Mouse (Mus musculus) lung, embryonic 16.5 days (tissue): ENCODE measurements around the gene Zbtb9. TPM values are rescaled to one million over a fixed set of nuclear protein-coding genes. Genes with fewer than 3 reads are reported as not detected.
A peak's percentile ranks its signal among the peaks of the same experiment; 100 is the strongest.

Source experiments
- ATAC-seq: fragments of 200-750 bp; cut with Nextera tagmentation; 2 replicates; pipeline ENCODE4 v1.8.0; 2017; ENCODE audit warnings: low read depth, mild to moderate bottlenecking, moderate library complexity
- H3K27ac ChIP-seq: fragments of 300-500 bp; sonication (generic); 2 replicates; pipeline ENCODE4 v1.5.1; 2014; ENCODE audit warnings: mild to moderate bottlenecking, control low read depth, low read length
- H3K27me3 ChIP-seq: fragments of 300-500 bp; sonication (generic); 2 replicates; pipeline ENCODE4 v1.6.1; 2014; ENCODE audit warnings: low read depth, low read length, mixed read lengths; ENCODE audit not compliant: control insufficient read depth, insufficient read depth
- H3K36me3 ChIP-seq: fragments of 300-500 bp; sonication (generic); 2 replicates; pipeline ENCODE4 v1.6.1; 2014; ENCODE audit warnings: low read length; ENCODE audit not compliant: control insufficient read depth, insufficient read depth
- H3K4me1 ChIP-seq: fragments of 300-500 bp; sonication (generic); replicated peaks from 2 replicates; pipeline ENCODE4 v1.6.1; 2014; ENCODE audit warnings: low read length, mixed read lengths; ENCODE audit not compliant: control insufficient read depth, insufficient read depth
- H3K4me2 ChIP-seq: fragments of 300-500 bp; sonication (generic); 2 replicates; pipeline ENCODE4 v1.6.1; 2014; ENCODE audit warnings: low read depth, low read length, control low read depth
- H3K4me3 ChIP-seq: fragments of 300-500 bp; sonication (generic); 2 replicates; pipeline ENCODE4 v1.5.1; 2014; ENCODE audit warnings: mild to moderate bottlenecking, low read length, control low read depth
- H3K9ac ChIP-seq: fragments of 300-500 bp; sonication (generic); 2 replicates; pipeline ENCODE4 v1.6.1; 2014; ENCODE audit warnings: low read length, control low read depth
- H3K9me3 ChIP-seq: fragments of 300-500 bp; sonication (generic); 2 replicates; pipeline ENCODE4 v1.6.1; 2016; ENCODE audit warnings: low read length; ENCODE audit not compliant: control insufficient read depth
- WGBS: fragments of 180-500 bp; shearing (Covaris S2); extraction: QIAGEN DNeasy Blood & Tissue Kit; methylation state at CpG from one replicate; pipeline ENCODE4 v1.1.7; 2014; 5-methylcytosine and 5-hydroxymethylcytosine counted together
- microRNA-seq: library from miRNA; unstranded; fragments of <30 nt; microRNA quantifications from one replicate; pipeline ENCODE4, GENCODE M21; 2016
- polyA plus RNA-seq: library from polyadenylated mRNA; unstranded; fragments of >200 nt; fragmentation: Nextera tagmentation; extraction: Ambion mirVana; gene quantifications from 2 replicates; pipeline ENCODE4 v1.2.1, GENCODE M21; 2015

The Zbtb9 gene
- polyA plus RNA-seq, 1 experiment from 2014 or later = 17.1 TPM

DNA sequence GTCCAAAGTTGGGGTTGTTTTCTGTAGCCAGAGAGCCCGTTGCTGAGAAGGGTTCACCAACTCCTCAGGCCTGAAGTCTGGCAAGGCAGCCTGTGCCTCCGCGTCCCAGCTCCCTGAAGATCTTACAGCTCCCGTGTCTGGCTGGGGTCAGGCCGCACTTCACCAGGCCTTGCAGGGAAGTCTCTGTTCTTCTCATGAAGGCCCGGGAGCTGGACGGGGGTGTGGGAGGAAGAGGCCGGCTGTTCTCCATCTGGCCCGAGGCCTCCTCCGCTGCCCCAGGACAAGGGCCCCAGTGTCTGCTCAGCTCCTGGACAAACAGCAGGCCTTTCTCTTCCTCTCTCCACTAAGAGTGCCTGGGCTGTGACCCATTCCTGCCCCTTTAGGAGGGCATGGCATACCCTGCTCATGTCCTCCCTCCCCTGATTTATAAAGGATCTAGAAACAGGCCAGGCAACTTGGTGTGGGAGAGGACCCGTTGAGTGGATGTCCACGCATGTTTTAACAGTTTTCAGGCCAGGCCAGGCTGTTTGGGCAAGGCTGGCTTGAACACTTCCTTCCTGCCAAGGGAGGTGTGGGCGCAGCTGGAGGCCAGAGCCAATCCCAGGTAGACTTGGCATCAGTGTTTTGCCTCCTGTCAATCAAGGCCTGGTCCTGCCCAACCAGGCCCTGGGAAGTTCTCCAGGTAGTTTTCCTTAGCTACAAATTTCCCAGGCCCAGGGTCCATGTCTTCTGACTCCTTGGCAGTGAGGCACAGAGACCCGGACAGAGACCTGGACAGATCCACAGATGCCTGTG lies 75.7 kb downstream of the Zbtb9 start:
- H3K4me2 ChIP-seq = no peak overlapping the region
- peak overlapping the region; percentile 61 for H3K27ac ChIP-seq
- H3K36me3 ChIP-seq = no peaks in the 10 kb centered on the region
- H3K4me3 ChIP-seq = no peak overlapping the region
- peak overlapping the region; percentile 52 for H3K9ac ChIP-seq
- peak; percentile 26; the same call in 1 of the 2 replicates for ATAC-seq
- H3K27me3 ChIP-seq = no peaks in the 10 kb centered on the region
- 40% methylated on average over 14 of the region's 14 CpGs for WGBS
- no peaks in the 10 kb centered on the region for H3K9me3 ChIP-seq
- peaks cover 11% of the 10 kb centered on the region; the same call in 1 of the 2 replicates for H3K4me1 ChIP-seq

DNA sequence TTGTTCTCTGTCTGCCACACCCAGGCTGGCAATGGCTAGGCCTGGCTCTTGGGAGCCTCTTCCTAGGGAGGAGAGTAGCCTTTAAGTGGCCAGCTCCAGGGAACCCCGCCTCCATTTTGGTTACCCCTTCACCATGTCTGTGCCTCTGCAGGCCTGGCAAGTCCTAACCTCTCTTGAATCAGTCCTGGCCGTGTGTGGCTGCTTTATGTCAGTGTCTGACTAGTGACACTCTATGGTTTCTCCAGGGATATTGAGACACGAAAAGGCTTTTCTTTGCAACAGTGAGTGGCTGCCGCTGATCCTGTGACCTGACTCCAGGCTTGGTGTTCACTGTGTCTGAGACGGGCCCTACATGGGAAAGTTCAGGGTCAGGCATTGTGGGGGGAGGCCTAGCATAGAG lies 77.9 kb downstream of the Zbtb9 start:
- peaks cover 13% of the 10 kb centered on the region; the same call in 1 of the 2 replicates for H3K4me1 ChIP-seq
- no peak overlapping the region for H3K27ac ChIP-seq
- H3K4me3 ChIP-seq = no peak overlapping the region
- H3K9ac ChIP-seq = no peak overlapping the region
- WGBS = 60% methylated on average over 5 of the region's 5 CpGs
- no peaks in the 10 kb centered on the region for H3K36me3 ChIP-seq
- no peak for ATAC-seq
- no peak overlapping the region for H3K4me2 ChIP-seq
- no peaks in the 10 kb centered on the region for H3K27me3 ChIP-seq
- no peaks in the 10 kb centered on the region for H3K9me3 ChIP-seq

DNA sequence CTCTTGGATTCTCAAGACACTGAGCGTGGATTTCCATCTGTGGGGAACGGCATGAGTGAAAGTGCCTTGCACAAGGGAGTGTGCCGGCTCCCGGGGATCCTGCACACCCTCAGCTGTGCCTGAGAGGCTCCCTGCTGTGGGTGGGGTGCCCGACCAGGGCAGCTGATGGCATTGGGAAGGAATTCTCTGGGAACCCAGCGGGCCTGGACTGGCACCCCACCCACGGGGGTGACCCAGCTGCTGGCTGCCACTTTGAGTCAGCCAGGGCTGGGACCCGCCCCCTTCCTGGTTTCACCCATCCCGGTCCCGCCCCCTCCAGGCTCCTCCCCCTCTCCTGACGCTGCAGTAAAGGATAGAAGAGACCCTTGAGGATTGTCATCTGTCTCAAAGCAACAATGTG lies 78.5 kb downstream of the Zbtb9 start:
- Histone ChIP-seq H3K27ac (no peak overlapping the region), H3K36me3 (no peaks in the 10 kb centered on the region), H3K9ac (no peak overlapping the region), H3K4me2 (peak overlapping the region; percentile 45), H3K4me3 (no peak overlapping the region), H3K9me3 (no peaks in the 10 kb centered on the region), H3K27me3 (no peaks in the 10 kb centered on the region), H3K4me1 (peaks cover 14% of the 10 kb centered on the region; the same call in 1 of the 2 replicates)
- WGBS = 23% methylated on average over 11 of the region's 11 CpGs
- peak; percentile 24; the same call in 1 of the 2 replicates for ATAC-seq

DNA sequence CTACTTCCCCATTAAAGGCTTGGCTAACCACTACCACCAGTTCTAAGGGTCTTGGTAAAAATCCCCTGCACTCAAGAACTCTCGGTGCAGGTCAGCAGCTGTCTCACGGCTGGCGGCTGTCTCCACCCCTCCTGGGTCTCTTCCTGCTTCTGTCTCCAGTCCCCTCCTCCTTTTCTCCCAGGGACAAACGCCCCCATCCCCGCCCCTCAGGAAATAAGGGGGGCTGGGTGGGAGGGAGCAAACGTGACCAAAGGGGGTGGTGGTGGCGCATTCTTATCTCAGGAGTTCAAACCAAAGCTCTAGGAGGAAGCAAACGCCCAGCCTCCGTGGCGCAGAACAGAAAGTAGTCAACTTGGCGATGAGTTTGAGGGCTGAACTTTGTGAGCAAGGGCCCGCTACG lies 83.2 kb downstream of the Zbtb9 start:
- Histone ChIP-seq H3K9me3 (no peaks in the 10 kb centered on the region), H3K36me3 (no peaks in the 10 kb centered on the region), H3K4me1 (peaks cover 32% of the 10 kb centered on the region), H3K27ac (peak overlapping the region; percentile 98), H3K27me3 (peaks cover 3% of the 10 kb centered on the region; the same call in 1 of the 2 replicates), H3K9ac (peak overlapping the region; percentile 84), H3K4me3 (peak overlapping the region; percentile 81), H3K4me2 (peak overlapping the region; percentile 99)
- peak; percentile 82 for ATAC-seq
- under 1% methylated on average over 13 of the region's 13 CpGs for WGBS

DNA sequence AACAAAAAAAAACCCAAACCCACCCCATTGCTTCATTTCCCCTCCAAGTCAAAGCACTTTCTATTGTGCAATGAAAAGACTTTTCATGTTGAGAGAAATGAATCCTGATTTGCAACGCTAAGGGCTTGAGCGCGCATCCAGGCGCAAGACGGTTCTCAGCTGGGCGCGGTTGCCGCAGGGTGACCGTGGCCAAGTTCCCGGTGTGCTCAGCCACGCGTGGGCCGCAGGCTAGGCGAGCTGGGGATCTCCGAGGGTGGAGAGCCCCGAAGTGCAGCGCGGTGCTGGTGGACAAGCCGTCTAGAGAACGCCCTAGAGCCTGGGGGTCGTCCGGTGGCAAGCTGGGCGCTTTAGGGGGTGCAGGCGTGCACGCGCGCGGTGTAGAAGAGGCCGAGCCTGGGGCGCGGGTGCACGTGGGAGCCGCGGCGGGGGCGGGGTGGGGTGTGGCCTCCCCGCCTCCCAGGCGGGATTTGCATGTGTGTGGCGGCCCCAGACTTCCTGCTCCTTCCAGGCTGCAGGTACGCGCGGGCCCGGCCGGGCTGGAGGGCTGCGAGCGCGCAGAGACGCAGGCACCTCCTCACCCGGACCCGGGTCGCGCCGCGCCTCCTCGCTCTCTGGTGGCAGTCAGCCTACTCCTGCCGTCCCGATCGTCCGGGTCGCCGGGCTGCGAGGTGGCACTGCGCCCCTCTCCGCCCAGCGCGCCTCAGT lies 84.0 kb downstream of the Zbtb9 start, which contains the start of gene Itpr3:
Gene Itpr3, plus strand, starts transcription at position 493 of the 705 bp plus-strand sequence.
- Histone ChIP-seq H3K27ac (peak within 1 kb of the TSS; percentile 98), H3K4me2 (peak within 1 kb of the TSS; percentile 99), H3K9ac (peak within 1 kb of the TSS; percentile 84), H3K4me3 (peak within 1 kb of the TSS; percentile 81), H3K4me1 (peaks cover 29% of the 10 kb centered on the region), H3K9me3 (0 out of 2 replicates have a peak, but pooled peaks cover 3% of the 10 kb centered on the region), H3K27me3 (peaks cover 3% of the 10 kb centered on the region; the same call in 1 of the 2 replicates), H3K36me3 (no peaks in the 10 kb centered on the region)
- peak; percentile 83 for ATAC-seq
- WGBS = under 1% methylated on average over 57 of the region's 66 CpGs

DNA sequence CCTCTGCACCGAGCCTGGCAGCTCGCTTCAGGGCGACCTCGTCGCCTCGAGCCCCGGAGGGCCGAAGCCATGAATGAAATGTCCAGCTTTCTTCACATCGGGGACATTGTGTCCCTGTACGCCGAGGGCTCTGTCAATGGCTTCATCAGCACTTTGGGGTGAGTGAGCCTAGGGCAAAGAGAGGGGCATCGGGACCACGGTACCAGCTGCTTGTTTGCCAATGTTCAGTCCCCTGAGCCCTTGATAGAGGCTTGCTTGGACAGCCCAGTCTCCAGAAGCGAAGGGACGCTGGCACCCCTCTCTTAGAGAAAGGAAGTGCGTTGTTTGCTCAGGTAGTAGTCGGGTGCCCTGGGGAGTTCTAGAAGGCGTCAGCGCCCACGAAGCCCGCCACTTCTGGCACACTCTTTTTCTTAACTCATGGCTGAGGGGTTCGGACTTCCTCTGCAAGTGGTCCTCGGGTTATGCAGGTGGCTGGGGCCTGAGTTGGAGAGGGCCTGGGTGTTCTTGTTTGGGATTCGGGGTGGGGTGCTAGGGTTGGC lies 84.6 kb downstream of the Zbtb9 start:
- peaks cover 3% of the 10 kb centered on the region; the same call in 1 of the 2 replicates for H3K27me3 ChIP-seq
- peak; percentile 8; the same call in 1 of the 2 replicates for ATAC-seq
- H3K4me2 ChIP-seq = peak overlapping the region; percentile 99
- 2% methylated on average over 24 of the region's 24 CpGs for WGBS
- H3K9me3 ChIP-seq = 0 out of 2 replicates have a peak, but pooled peaks cover 3% of the 10 kb centered on the region
- H3K9ac ChIP-seq = peak overlapping the region; percentile 84
- no peaks in the 10 kb centered on the region for H3K36me3 ChIP-seq
- H3K4me3 ChIP-seq = peak overlapping the region; percentile 81
- H3K4me1 ChIP-seq = peaks cover 28% of the 10 kb centered on the region
- H3K27ac ChIP-seq = peak overlapping the region; percentile 98

Small RNAs within 50 kb of the gene (microRNA-seq; reads per million reads assigned to microRNA genes)
- gene Mir3083 = not detected
- 0.99 reads per million for gene Mir6968

Other genes with a start within 250 kb of the Zbtb9 start
- 45.2 and 47.7 TPM in 2 replicates for gene Bnip1, start 192.1 kb upstream of the Zbtb9 start, polyA plus RNA-seq
- 1.6 and 2.9 TPM in 2 replicates for gene Nkx2-5, start 128.2 kb upstream of the Zbtb9 start, polyA plus RNA-seq
- gene Kifc5b, start 56.1 kb upstream of the Zbtb9 start, polyA plus RNA-seq = 9.0 and 12.9 TPM in 2 replicates
- 9.7 and 10.0 TPM in 2 replicates for gene Phf1, start 40.1 kb upstream of the Zbtb9 start, polyA plus RNA-seq
- gene Cuta, start 33.6 kb upstream of the Zbtb9 start, polyA plus RNA-seq = 194 and 199 TPM in 2 replicates
- 0.90 and 1.9 TPM in 2 replicates for gene Syngap1, start 31.9 kb upstream of the Zbtb9 start, polyA plus RNA-seq
- gene Bak1, start 55.8 kb downstream of the Zbtb9 start, polyA plus RNA-seq = 7.8 and 8.1 TPM in 2 replicates
- 6.1 TPM in 2 replicates for gene Itpr3, start 84.1 kb downstream of the Zbtb9 start, polyA plus RNA-seq
- gene Uqcc2, start 160.7 kb downstream of the Zbtb9 start, polyA plus RNA-seq = 248 and 255 TPM in 2 replicates
- gene Ip6k3, start 194.6 kb downstream of the Zbtb9 start, polyA plus RNA-seq = 0.16 and 0.43 TPM in 2 replicates
- gene Lemd2, start 231.3 kb downstream of the Zbtb9 start, polyA plus RNA-seq = 7.2 and 9.9 TPM in 2 replicates